Mouse (Mus musculus) heart, embryonic 12.5 days (tissue): ENCODE data around the gene Ubac2. TPM values are rescaled to one million over a fixed set of nuclear protein-coding genes. Genes with fewer than 3 reads are reported as not detected.

Experiments used
- ATAC-seq: fragments of 200-750 bp; cut with Nextera tagmentation; 2 replicates; pipeline ENCODE4 v1.8.0; 2017; ENCODE audit warnings: moderate TSS enrichment, moderate library complexity; ENCODE audit not compliant: insufficient number of reproducible peaks, low FRiP score
- H3K27ac ChIP-seq: fragments of 300-500 bp; sonication (generic); 2 replicates; pipeline ENCODE4 v1.5.1; 2016; ENCODE audit warnings: mild to moderate bottlenecking, moderate library complexity; ENCODE audit not compliant: poor library complexity, severe bottlenecking
- H3K27me3 ChIP-seq: fragments of 300-500 bp; sonication (generic); replicated peaks from 2 replicates; pipeline ENCODE4 v1.6.1; 2016; ENCODE audit warnings: mild to moderate bottlenecking, moderate library complexity
- H3K36me3 ChIP-seq: fragments of 300-500 bp; sonication (generic); 2 replicates; pipeline ENCODE4 v1.6.1; 2016; ENCODE audit warnings: mild to moderate bottlenecking, moderate library complexity
- H3K4me1 ChIP-seq: fragments of 300-500 bp; sonication (generic); replicated peaks from 2 replicates; pipeline ENCODE4 v1.6.1; 2016; ENCODE audit warnings: mild to moderate bottlenecking
- H3K4me2 ChIP-seq: fragments of 300-500 bp; sonication (generic); 2 replicates; pipeline ENCODE4 v1.6.1; 2016; ENCODE audit warnings: mild to moderate bottlenecking, moderate library complexity
- H3K4me3 ChIP-seq: fragments of 300-500 bp; sonication (generic); 2 replicates; pipeline ENCODE4 v1.5.1; 2016; ENCODE audit warnings: mild to moderate bottlenecking
- H3K9ac ChIP-seq: fragments of 300-500 bp; sonication (generic); 2 replicates; pipeline ENCODE4 v1.6.1; 2016; ENCODE audit warnings: mild to moderate bottlenecking, moderate library complexity
- H3K9me3 ChIP-seq: fragments of 300-500 bp; sonication (generic); replicated peaks from 2 replicates; pipeline ENCODE4 v1.6.1; 2016; ENCODE audit warnings: mild to moderate bottlenecking, moderate library complexity
- WGBS: fragments of 180-500 bp; shearing (Covaris S2); methylation state at CpG from one replicate; pipeline ENCODE4 v1.1.7; 2016; 5-methylcytosine and 5-hydroxymethylcytosine counted together
- polyA plus RNA-seq: library from polyadenylated mRNA; unstranded; fragments of >200 nt; fragmentation: Nextera tagmentation; extraction: Ambion mirVana; gene quantifications from 2 replicates; pipeline ENCODE4 v1.2.1, GENCODE M21; 2016

Gene Ubac2
- polyA plus RNA-seq, 1 experiment from 2014 or later: 56.9 TPM

- no peak overlapping the region for H3K4me2 ChIP-seq
- H3K36me3 ChIP-seq: no peaks in the 10 kb centered on the region
- H3K27ac ChIP-seq: no peak overlapping the region
- no peaks in the 10 kb centered on the region for H3K27me3 ChIP-seq
- no peak overlapping the region for H3K9ac ChIP-seq
- H3K9me3 ChIP-seq: 0 out of 2 replicates have a peak, but pooled peaks cover 3% of the 10 kb centered on the region
- peaks cover 10% of the 10 kb centered on the region; the same call in 1 of the 2 replicates for H3K4me1 ChIP-seq
- ATAC-seq: no peak
- no peak overlapping the region for H3K4me3 ChIP-seq
- WGBS: 82% methylated on average over 11 of the region's 11 CpGs
These were observed 150.7 kb downstream of the Ubac2 start for GRCm38 (mm10) chr14:122028926-122029745.

GRCm38 (mm10) chr14:122029851-122030250 is 151.4 kb downstream of the Ubac2 start:
- Histone ChIP-seq H3K27me3 (no peaks in the 10 kb centered on the region), H3K27ac (no peak overlapping the region), H3K4me3 (no peak overlapping the region), H3K4me2 (no peak overlapping the region), H3K9me3 (0 out of 2 replicates have a peak, but pooled peaks cover 3% of the 10 kb centered on the region), H3K36me3 (no peaks in the 10 kb centered on the region), H3K9ac (no peak overlapping the region), H3K4me1 (peaks cover 10% of the 10 kb centered on the region; the same call in 1 of the 2 replicates)
- no peak for ATAC-seq
- WGBS: 82% methylated on average over 4 of the region's 4 CpGs

- H3K4me1 ChIP-seq: peaks cover 10% of the 10 kb centered on the region; the same call in 1 of the 2 replicates
- H3K27ac ChIP-seq: no peak overlapping the region
- no peaks in the 10 kb centered on the region for H3K36me3 ChIP-seq
- ATAC-seq: no peak
- no peaks in the 10 kb centered on the region for H3K27me3 ChIP-seq
- no peak overlapping the region for H3K9ac ChIP-seq
- 60% methylated on average over 2 of the region's 2 CpGs for WGBS
- no peak overlapping the region for H3K4me3 ChIP-seq
- 0 out of 2 replicates have a peak, but pooled peaks cover 3% of the 10 kb centered on the region for H3K9me3 ChIP-seq
- H3K4me2 ChIP-seq: no peak overlapping the region
These were observed 153.6 kb downstream of the Ubac2 start for GRCm38 (mm10) chr14:122032045-122032444.

GRCm38 (mm10) chr14:122034451-122034850 is 156.0 kb downstream of the Ubac2 start, which contains the start of gene Timm8a2:
Gene Timm8a2 (plus strand): TSS chr14:122034674.
- Histone ChIP-seq H3K9ac (no peak within 1 kb of the TSS), H3K4me2 (no peak within 1 kb of the TSS), H3K4me3 (no peak within 1 kb of the TSS), H3K9me3 (0 out of 2 replicates have a peak, but pooled peaks cover 3% of the 10 kb centered on the region), H3K27ac (no peak within 1 kb of the TSS), H3K27me3 (no peaks in the 10 kb centered on the region), H3K36me3 (no peaks in the 10 kb centered on the region), H3K4me1 (no peaks in the 10 kb centered on the region)
- ATAC-seq: no peak
- 88% methylated on average over 13 of the region's 13 CpGs for WGBS

- no peaks in the 10 kb centered on the region for H3K4me1 ChIP-seq
- no peaks in the 10 kb centered on the region for H3K36me3 ChIP-seq
- ATAC-seq: no peak
- 87% methylated on average over 1 of the region's 1 CpGs for WGBS
- 0 out of 2 replicates have a peak, but pooled peaks cover 3% of the 10 kb centered on the region for H3K9me3 ChIP-seq
- no peak overlapping the region for H3K4me2 ChIP-seq
- no peaks in the 10 kb centered on the region for H3K27me3 ChIP-seq
- H3K27ac ChIP-seq: no peak overlapping the region
- H3K9ac ChIP-seq: no peak overlapping the region
- no peak overlapping the region for H3K4me3 ChIP-seq
These were observed 156.8 kb downstream of the Ubac2 start for GRCm38 (mm10) chr14:122035181-122035580.

- no peak overlapping the region for H3K4me2 ChIP-seq
- H3K4me3 ChIP-seq: no peak overlapping the region
- no peak for ATAC-seq
- H3K27ac ChIP-seq: no peak overlapping the region
- H3K27me3 ChIP-seq: no peaks in the 10 kb centered on the region
- no peak overlapping the region for H3K9ac ChIP-seq
- 88% methylated on average over 2 of the region's 2 CpGs for WGBS
- H3K36me3 ChIP-seq: no peaks in the 10 kb centered on the region
- H3K9me3 ChIP-seq: 0 out of 2 replicates have a peak, but pooled peaks cover 3% of the 10 kb centered on the region
- H3K4me1 ChIP-seq: no peaks in the 10 kb centered on the region
These were observed 157.4 kb downstream of the Ubac2 start for GRCm38 (mm10) chr14:122035860-122036259.

- Histone ChIP-seq H3K27ac (no peak overlapping the region), H3K9ac (no peak overlapping the region), H3K4me2 (no peak overlapping the region), H3K4me3 (no peak overlapping the region), H3K27me3 (no peaks in the 10 kb centered on the region), H3K4me1 (no peaks in the 10 kb centered on the region), H3K9me3 (no peaks in the 10 kb centered on the region), H3K36me3 (no peaks in the 10 kb centered on the region)
- 87% methylated on average over 13 of the region's 13 CpGs for WGBS
- ATAC-seq: no peak
These were observed 160.6 kb downstream of the Ubac2 start for GRCm38 (mm10) chr14:122038874-122039647.

- no peak overlapping the region for H3K4me2 ChIP-seq
- no peaks in the 10 kb centered on the region for H3K9me3 ChIP-seq
- H3K9ac ChIP-seq: no peak overlapping the region
- H3K4me3 ChIP-seq: no peak overlapping the region
- no peak overlapping the region for H3K27ac ChIP-seq
- whole genome bisulfite sequencing: 69% methylated on average over 3 of the region's 3 CpGs
- H3K4me1 ChIP-seq: no peaks in the 10 kb centered on the region
- no peaks in the 10 kb centered on the region for H3K27me3 ChIP-seq
- ATAC-seq: no peak
- H3K36me3 ChIP-seq: no peaks in the 10 kb centered on the region
These were observed 163.0 kb downstream of the Ubac2 start for GRCm38 (mm10) chr14:122041413-122041825.

GRCm38 (mm10) chr14:122042142-122042694 is 163.8 kb downstream of the Ubac2 start:
- H3K9ac ChIP-seq: no peak overlapping the region
- WGBS: 73% methylated on average over 8 of the region's 8 CpGs
- no peaks in the 10 kb centered on the region for H3K27me3 ChIP-seq
- no peak overlapping the region for H3K4me3 ChIP-seq
- no peak overlapping the region for H3K27ac ChIP-seq
- no peak for ATAC-seq
- no peak overlapping the region for H3K4me2 ChIP-seq
- H3K9me3 ChIP-seq: no peaks in the 10 kb centered on the region
- no peaks in the 10 kb centered on the region for H3K36me3 ChIP-seq
- H3K4me1 ChIP-seq: no peaks in the 10 kb centered on the region

GRCm38 (mm10) chr14:122047784-122048183 is 169.4 kb downstream of the Ubac2 start:
- H3K4me2 ChIP-seq: no peak overlapping the region
- 82% methylated on average over 8 of the region's 8 CpGs for WGBS
- no peak for ATAC-seq
- H3K27ac ChIP-seq: no peak overlapping the region
- H3K27me3 ChIP-seq: no peaks in the 10 kb centered on the region
- H3K36me3 ChIP-seq: no peaks in the 10 kb centered on the region
- H3K9me3 ChIP-seq: no peaks in the 10 kb centered on the region
- no peak overlapping the region for H3K4me3 ChIP-seq
- no peaks in the 10 kb centered on the region for H3K4me1 ChIP-seq
- no peak overlapping the region for H3K9ac ChIP-seq

- Histone ChIP-seq H3K9me3 (no peaks in the 10 kb centered on the region), H3K4me1 (peaks cover 3% of the 10 kb centered on the region; the same call in 1 of the 2 replicates), H3K4me2 (no peak overlapping the region), H3K27ac (no peak overlapping the region), H3K27me3 (no peaks in the 10 kb centered on the region), H3K9ac (no peak overlapping the region), H3K4me3 (no peak overlapping the region), H3K36me3 (no peaks in the 10 kb centered on the region)
- 86% methylated on average over 9 of the region's 9 CpGs for WGBS
- ATAC-seq: no peak
These were observed 170.4 kb downstream of the Ubac2 start for GRCm38 (mm10) chr14:122048816-122049215.
